Mouse (Mus musculus): ENCODE measurements at regions not wholly inside any gene's neighbourhood (a gene's known extent, or its start where the extent isn't known, plus 50 kb on each side); places are given as distances from the start of the nearest gene placed in this dataset.

- no peak for DNase-seq
Observed at GRCm38 (mm10) chr4:33552856-33553255, 242.7 kb downstream of the Rngtt start.

DNA sequence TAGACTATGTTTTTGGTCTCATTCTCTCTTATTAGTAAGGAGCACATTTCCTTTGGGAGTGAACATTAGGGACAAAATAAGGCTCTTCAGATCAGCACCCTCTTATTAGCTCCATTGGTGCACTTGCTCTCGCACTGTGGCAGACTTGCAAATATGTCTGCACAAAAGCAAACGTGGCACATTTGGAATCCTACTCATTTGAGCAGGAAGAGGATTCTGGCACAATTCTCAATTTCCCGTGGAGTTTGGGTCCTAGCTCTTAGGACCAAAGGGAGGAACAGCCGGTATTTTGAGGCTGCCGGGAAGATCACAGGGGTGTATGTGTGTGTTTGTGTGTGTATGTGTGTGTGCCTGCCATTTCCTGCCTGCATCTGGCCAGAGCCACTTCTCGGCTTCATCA is 244.5 kb downstream of the Rngtt start:
- DNase-seq: no peak

GRCm38 (mm10) chr4:33555231-33555933 is 245.3 kb downstream of the Rngtt start:
- DNase-seq: no peak

DNA sequence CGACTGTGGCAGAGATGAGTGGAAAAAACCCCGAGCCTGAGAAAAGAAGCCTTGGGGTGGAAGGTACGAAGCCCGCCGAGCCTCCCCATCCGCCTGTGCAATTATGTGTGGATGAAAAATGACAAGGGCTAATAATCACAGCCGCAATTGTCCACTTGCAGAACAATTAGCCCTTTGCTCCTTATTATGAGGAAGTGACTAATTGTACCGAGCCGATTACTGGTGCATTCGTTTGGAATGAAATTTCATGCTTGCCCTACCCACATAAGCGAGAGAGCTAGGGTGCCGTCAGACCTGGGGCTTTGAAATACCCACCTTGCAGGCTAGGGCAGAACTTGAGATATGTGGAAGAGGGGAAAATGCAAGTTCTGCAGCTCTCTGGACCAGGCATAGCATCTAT is 245.9 kb downstream of the Rngtt start:
- DNase-seq: no peak

DNA sequence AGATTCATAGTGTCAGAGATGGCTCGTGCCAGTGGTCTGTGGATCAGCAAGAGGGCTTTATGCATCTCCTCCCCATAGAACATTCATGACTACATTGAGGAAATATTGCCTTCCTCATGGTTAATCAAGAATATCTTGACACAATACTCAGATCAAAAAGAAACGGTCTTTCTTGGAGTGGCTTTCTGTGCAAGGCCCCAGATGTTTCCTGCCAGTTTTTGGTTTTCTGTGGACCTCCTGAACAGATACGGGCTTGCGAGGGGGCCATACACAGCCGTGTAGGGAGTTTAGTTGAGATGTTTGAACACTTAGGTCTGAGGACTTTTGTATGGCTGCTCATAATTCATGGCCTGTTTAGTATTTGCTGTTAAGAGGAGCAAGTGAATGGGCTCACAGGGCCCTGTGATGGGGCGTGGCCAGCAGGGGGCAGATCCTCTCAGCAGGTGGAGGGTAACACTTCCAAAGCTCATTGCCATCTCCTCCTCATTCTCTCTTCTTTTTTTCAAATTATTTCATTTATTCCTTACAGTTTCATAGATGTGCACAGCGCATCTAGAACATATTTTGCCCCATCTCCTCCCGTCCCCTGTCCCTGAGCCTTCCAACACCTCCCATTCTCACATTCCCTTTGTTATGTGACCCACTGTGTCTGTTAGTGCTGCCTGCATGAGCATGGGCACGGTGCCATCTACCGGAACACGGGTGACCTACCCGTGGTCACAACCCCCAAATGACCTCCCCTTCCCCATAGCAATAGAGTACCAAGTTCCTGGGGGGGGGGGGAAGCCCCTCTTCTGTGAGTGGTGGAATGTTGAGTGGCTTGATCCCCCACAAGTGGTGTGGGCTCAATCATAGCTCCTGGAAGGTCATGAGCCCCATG is 246.8 kb downstream of the Rngtt start:
- DNase-seq: no peak

- no peak for DNase-seq
Observed at GRCm38 (mm10) chr4:33570274-33570673, 260.2 kb downstream of the Rngtt start.

- no peak for DNase-seq
Observed at GRCm38 (mm10) chr4:33571351-33571750, 261.2 kb downstream of the Rngtt start.

GRCm38 (mm10) chr4:33577631-33578030 is 267.5 kb downstream of the Rngtt start:
- no peak for DNase-seq

- no peak for DNase-seq
Observed at GRCm38 (mm10) chr4:33580491-33580890, 270.4 kb downstream of the Rngtt start.

- DNase-seq: peak; percentile 32
Observed at GRCm38 (mm10) chr4:33581180-33581591, 271.1 kb downstream of the Rngtt start.

- DNase-seq: peak; percentile 9
Observed at GRCm38 (mm10) chr4:33581766-33582525, 271.8 kb downstream of the Rngtt start.

DNA sequence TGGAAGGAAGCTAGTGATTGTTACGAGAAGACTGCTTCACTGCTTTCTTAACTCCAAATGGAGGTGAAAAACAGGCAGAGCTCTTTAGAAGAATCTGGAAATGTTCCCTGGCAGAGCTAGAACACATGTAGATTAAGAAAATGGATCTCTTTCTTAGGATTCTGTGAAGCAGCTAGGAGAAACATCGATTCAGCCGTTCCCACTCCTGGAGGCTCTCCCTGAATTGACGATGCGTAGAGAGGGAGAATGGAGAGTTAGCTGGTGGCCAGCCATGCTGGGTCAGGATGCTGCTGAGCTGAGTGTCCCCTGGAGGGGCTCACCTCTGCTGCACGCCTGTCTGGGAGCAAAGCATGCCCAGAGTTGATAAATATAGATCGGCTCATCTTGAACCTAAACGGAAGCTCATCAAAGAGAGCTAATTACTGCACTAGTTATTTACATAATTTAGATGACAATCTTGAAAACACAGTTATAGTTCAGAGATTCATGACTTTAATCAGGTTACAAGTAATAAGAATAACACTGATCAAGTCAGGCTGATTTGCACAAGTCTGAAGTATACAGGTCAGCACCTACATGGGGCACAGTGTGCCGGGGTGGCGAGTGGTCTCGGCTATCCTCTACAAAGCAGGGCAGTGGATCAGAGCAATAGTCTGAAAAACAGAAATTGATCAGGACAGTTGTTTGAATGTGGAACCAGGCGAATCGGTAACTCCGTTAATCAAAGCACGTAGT is 273.0 kb downstream of the Rngtt start:
- no peak for DNase-seq

DNA sequence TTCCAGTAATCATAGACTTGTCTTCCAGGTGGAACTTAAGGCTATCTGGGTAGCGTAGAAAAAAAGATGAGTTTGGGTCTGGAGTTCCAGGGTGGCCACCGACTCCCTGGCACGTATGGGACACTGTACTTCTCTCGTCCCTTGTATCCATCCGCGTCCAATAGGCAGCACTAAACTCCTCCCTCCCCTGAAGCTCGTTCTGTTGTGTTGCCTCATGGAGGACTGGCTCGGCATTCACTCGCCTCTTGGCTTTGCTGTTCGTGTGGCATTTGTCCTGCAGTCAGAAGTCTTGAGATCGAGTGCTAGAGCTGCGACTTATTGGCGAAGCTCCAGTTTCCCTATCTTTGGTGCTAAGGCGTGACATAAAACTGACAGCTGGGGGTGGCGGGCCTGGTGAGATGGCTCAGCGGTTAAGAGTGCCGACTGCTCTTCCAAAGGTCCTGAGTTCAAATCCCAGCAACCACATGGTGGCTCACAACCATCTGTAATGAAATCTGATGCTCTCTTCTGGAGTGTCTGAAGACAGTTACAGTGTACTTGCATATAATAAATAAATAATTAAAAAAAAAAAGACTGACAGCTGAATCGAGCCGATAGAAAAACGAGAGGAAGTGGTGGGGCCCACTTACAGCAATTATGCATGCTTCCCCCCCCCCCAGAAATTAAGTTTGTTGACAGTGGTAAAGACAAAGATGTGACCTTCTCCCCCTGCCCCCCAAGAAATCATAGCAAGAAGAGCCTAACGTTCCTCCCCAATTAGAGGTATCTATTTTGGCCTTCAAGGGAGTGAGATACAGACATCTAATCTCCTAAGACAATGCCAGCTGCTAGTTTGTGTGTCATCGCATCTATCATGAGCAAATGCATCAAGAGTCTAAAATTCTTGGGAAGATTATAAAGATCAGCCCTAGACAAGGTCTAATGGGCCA is 274.1 kb downstream of the Rngtt start:
- no peak for DNase-seq

- DNase-seq: no peak
Observed at GRCm38 (mm10) chr4:33585821-33586220, 275.7 kb downstream of the Rngtt start.

DNA sequence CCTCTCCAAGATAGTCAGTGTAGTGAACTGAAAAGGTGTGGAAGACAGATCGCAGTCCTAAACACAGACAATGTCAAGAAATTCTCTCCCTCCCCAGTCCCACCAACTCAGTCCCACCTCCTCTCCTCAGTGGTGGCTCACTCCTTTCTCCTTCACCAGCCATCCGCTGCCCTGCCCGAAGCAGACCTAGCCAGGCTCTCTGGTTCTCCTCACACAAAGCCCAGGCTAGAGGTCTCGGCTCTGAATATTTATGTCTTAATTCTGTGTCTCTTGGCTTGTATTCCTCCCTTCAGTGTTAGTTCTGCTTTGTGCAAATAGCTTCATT is 276.1 kb downstream of the Rngtt start:
- no peak for DNase-seq

- peak; percentile 49 for DNase-seq
Observed at GRCm38 (mm10) chr4:33586615-33587451, 276.7 kb downstream of the Rngtt start.

GRCm38 (mm10) chr4:33587666-33588065 is 277.6 kb downstream of the Rngtt start:
- DNase-seq: peak; percentile 16

DNA sequence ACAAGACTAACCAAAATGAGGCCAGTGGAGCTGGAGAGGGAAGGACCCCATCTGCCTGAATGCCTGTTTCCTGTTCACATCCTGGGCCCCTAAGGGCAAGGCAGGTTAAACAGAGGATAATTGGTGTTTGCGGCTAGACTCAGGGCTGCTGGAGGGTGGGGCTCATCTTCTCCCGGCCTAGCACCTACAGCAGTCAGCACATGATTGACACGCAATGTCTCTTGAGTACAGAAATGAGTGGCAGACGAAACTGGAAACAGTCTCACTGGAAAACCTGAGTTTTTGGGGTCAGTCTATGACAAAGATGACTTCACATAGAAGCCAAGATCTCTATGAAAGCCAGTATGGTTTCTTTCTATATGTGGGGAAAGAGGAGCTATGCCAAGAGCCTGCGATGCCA is 278.0 kb downstream of the Rngtt start:
- DNase-seq: no peak

- DNase-seq: no peak
Observed at GRCm38 (mm10) chr4:33589207-33589606, 279.1 kb downstream of the Rngtt start.

DNA sequence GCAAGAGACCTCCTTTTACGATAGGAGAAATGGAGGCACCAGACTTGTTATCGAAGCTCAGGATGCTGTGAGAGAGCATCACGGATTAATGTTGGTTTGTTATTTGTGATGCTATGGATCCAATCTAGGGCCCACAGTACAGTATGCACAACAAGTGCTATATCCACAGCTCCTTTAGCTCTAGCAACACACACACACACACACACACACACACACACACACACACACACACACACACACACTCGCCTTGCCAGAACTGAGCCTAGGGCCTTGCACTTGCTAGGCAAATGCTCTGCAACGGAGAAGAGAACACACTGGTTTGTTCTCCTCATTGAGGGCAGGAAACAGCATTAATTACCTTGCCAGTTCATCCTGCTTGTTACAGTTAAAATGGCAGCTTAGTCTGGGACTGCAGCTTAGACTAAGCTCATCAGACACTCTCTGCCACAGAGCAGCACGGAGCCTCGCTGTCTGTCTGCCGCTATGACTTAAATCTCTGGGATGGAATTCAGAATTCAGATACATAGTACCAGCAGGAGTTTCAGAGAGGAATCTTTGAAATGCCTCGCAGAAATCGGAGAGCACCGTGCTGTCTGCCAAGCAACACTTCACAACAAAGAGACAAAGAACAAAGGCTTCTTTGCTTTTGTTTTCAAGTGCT is 285.0 kb downstream of the Rngtt start:
- no peak for DNase-seq

Data from gastrocnemius, postnatal 10 days (tissue).